In genomic region chr10:91591398-91591811, GRCm38 (mm10) we compare ENCODE assay signal across 14 mouse cellular contexts.
DNase-seq lines count a peak whose midpoint lies in the region; ATAC-seq and TF ChIP-seq lines count a peak whose summit lies in the region.
"Had no signal": no experiment of that assay in that cellular context is flagged by ENCODE, and none has a peak within 500 bp of the region (broad histone marks: within the 10 kb centered on the region; RNA-seq: fewer than 3 reads in every experiment).

No protein-coding gene starts in this region.

- no peak for TF ChIP-seq POLR2A in brain, embryonic 14.5 days (IDR thresholded peaks at IDR 0.05; ENCODE audit: borderline replicate concordance, extremely low read depth, insufficient read depth, insufficient read length, poor library complexity, severe bottlenecking)

- no peaks in the 10 kb centered on the region for H3K36me3 ChIP-seq in hindbrain, embryonic 15.5 days
- H3K36me3 ChIP-seq in hindbrain, embryonic 12.5 days: no peaks in the 10 kb centered on the region
- H3K36me3 ChIP-seq in limb, embryonic 12.5 days: no peaks in the 10 kb centered on the region
- H3K36me3 ChIP-seq: embryonic facial prominence, embryonic 15.5 days; heart, embryonic 13.5 days; stomach, embryonic 15.5 days had no signal

- no peak overlapping the region for H3K9ac ChIP-seq in hindbrain, embryonic 15.5 days
- no peak overlapping the region for H3K9ac ChIP-seq in hindbrain, embryonic 12.5 days
- no peak overlapping the region for H3K9ac ChIP-seq in limb, embryonic 12.5 days (replicated peaks)
- H3K9ac ChIP-seq: embryonic facial prominence, embryonic 15.5 days; heart, embryonic 13.5 days; stomach, embryonic 15.5 days had no signal

- peaks cover 9% of the 10 kb centered on the region for H3K4me1 ChIP-seq in hindbrain, embryonic 15.5 days (replicated peaks)
- H3K4me1 ChIP-seq in hindbrain, embryonic 12.5 days: peaks cover 6% of the 10 kb centered on the region; the same call in 1 of the 2 replicates
- H3K4me1 ChIP-seq in limb, embryonic 12.5 days (replicated peaks): peaks cover 13% of the 10 kb centered on the region
- H3K4me1 ChIP-seq: embryonic facial prominence, embryonic 15.5 days; heart, embryonic 13.5 days; stomach, embryonic 15.5 days had no signal

- no peaks in the 10 kb centered on the region for H3K9me3 ChIP-seq in hindbrain, embryonic 15.5 days
- H3K9me3 ChIP-seq in hindbrain, embryonic 12.5 days (replicated peaks): no peaks in the 10 kb centered on the region
- no peaks in the 10 kb centered on the region for H3K9me3 ChIP-seq in limb, embryonic 12.5 days
- H3K9me3 ChIP-seq: embryonic facial prominence, embryonic 15.5 days; heart, embryonic 13.5 days; stomach, embryonic 15.5 days had no signal

- no peak overlapping the region for H3K4me2 ChIP-seq in hindbrain, embryonic 15.5 days
- no peak overlapping the region for H3K4me2 ChIP-seq in hindbrain, embryonic 12.5 days (replicated peaks)
- 0 out of 2 replicates have a peak overlapping the region, but pooled peaks have one; percentile 2 for H3K4me2 ChIP-seq in limb, embryonic 12.5 days
- H3K4me2 ChIP-seq: embryonic facial prominence, embryonic 15.5 days; heart, embryonic 13.5 days; stomach, embryonic 15.5 days had no signal

- H3K4me3 ChIP-seq in hindbrain, embryonic 15.5 days: no peak overlapping the region
- no peak overlapping the region for H3K4me3 ChIP-seq in hindbrain, embryonic 12.5 days
- H3K4me3 ChIP-seq in limb, embryonic 12.5 days (replicated peaks): no peak overlapping the region
- H3K4me3 ChIP-seq: embryonic facial prominence, embryonic 15.5 days; gastrocnemius, adult 2 months; heart, embryonic 13.5 days; stomach, embryonic 15.5 days had no signal

- peak; percentile 86 for DNase-seq in brain, embryonic 14.5 days (ENCODE audit: low read depth)
- peak; percentile 43 for DNase-seq in cerebellum, adult 9-10 months
- no peak for DNase-seq in spleen, postnatal 36 days (ENCODE audit: low spot score in 2 of 2)
- DNase-seq in spleen, adult 12 weeks (ENCODE audit: low spot score): no peak
- DNase-seq in thymus, postnatal 14 days: no peak
- DNase-seq: gastrocnemius, adult 2 months had no signal

- H3K27ac ChIP-seq in hindbrain, embryonic 15.5 days (replicated peaks): peak overlapping the region; percentile 12
- no peak overlapping the region for H3K27ac ChIP-seq in hindbrain, embryonic 12.5 days
- no peak overlapping the region for H3K27ac ChIP-seq in limb, embryonic 12.5 days
- H3K27ac ChIP-seq: embryonic facial prominence, embryonic 15.5 days; gastrocnemius, adult 2 months; heart, embryonic 13.5 days; stomach, embryonic 15.5 days had no signal

- peak; percentile 48; the same call in 1 of the 2 replicates for ATAC-seq in hindbrain, embryonic 15.5 days (ENCODE audit: low FRiP score, low read depth)
- ATAC-seq in hindbrain, embryonic 12.5 days (ENCODE audit: low FRiP score): no peak
- ATAC-seq in limb, embryonic 12.5 days (ENCODE audit: insufficient number of reproducible peaks, insufficient read depth, low FRiP score, low TSS enrichment, low read depth): no peak
- ATAC-seq: intestine, embryonic 16.5 days; Patski had no signal

- H3K27me3 ChIP-seq in hindbrain, embryonic 15.5 days: no peaks in the 10 kb centered on the region
- H3K27me3 ChIP-seq in hindbrain, embryonic 12.5 days: no peaks in the 10 kb centered on the region
- H3K27me3 ChIP-seq in limb, embryonic 12.5 days: peaks cover 18% of the 10 kb centered on the region
- H3K27me3 ChIP-seq: embryonic facial prominence, embryonic 15.5 days; heart, embryonic 13.5 days; stomach, embryonic 15.5 days had no signal

- no peak for TF ChIP-seq CTCF in brain, embryonic 14.5 days (IDR thresholded peaks at IDR 0.05; ENCODE audit: borderline replicate concordance, extremely low read depth, insufficient read depth, insufficient read length)

- WGBS in hindbrain, embryonic 15.5 days: 12% methylated on average over 3 of the region's 3 CpGs
- 25% methylated on average over 3 of the region's 3 CpGs for WGBS in hindbrain, embryonic 12.5 days
- 29% methylated on average over 3 of the region's 3 CpGs for WGBS in limb, embryonic 12.5 days

Comparison
In these comparisons a context has a peak if more than half of its experiments do, and no peak if none do; other contexts are left out.
1. DNase-seq: peak in brain, embryonic 14.5 days (single experiment) and cerebellum, adult 9-10 months (single experiment); none in spleen, postnatal 36 days (0 of 2), spleen, adult 12 weeks (single experiment) and thymus, postnatal 14 days (single experiment).